Mouse (Mus musculus): ENCODE results near the gene Tmem238l.

Gene Tmem238l

GRCm38 (mm10) chr11:66975606-66976330 is 19.3 kb downstream of the Tmem238l start:
- no peak for DNase-seq (ENCODE audit: low spot score)

DNA sequence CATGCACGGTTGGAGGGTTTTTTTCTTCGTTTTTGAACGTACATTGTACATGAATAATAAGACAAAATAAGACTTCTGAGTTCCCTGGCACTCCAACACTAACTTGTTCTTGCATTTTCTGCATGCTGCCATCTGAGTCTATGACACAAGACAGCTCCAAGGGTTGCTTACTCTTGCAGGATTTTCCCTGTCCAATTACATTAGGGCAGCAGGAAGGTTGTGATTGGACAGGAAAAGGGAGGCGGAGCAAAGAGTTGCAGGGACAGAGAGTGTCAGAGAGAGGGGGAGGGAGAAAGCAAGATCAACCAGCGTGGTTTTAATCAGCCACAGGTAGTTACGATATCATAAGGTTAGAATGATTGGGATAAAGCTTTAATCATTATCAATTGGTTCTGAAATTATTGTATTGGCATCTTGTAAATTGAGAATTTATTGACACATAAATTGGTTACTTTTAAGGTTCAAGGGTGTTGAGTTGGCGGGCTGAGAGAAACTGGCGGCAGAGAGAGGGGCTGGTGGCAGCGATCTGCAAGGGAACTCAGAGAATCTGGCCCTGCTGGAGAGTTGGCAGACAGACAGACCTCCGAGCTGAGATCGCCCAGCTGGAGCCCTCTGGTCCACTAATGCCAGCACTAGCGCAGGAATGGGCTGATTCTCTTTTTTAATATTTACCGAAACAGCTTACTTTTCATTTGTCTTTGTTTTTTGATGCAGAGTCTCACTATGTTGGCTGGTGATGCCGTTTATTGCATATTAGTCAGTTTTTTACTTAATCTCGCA is 25.1 kb downstream of the Tmem238l start:
- DNase-seq (ENCODE audit: low spot score), result no peak

DNA sequence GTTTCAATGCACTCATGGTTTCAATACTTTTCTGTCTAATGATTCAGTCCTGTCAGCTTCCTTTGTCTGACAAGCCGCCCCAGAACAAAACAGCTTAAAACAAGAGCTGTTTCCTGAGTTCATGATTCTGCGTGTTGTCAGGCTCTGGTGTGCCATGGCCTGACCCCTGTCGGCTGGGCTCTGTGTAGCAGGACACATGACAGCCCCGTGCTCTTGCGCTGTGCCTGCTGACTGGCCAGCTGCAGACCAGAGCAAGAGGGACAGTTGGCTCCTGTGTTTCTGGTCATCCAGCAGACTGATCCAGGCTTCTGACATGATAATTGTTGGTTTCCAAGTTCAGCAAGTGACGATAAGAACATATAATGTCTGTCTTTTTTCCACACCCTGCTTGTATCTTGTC is 26.4 kb downstream of the Tmem238l start:
- no peak for DNase-seq (ENCODE audit: low spot score)

DNA sequence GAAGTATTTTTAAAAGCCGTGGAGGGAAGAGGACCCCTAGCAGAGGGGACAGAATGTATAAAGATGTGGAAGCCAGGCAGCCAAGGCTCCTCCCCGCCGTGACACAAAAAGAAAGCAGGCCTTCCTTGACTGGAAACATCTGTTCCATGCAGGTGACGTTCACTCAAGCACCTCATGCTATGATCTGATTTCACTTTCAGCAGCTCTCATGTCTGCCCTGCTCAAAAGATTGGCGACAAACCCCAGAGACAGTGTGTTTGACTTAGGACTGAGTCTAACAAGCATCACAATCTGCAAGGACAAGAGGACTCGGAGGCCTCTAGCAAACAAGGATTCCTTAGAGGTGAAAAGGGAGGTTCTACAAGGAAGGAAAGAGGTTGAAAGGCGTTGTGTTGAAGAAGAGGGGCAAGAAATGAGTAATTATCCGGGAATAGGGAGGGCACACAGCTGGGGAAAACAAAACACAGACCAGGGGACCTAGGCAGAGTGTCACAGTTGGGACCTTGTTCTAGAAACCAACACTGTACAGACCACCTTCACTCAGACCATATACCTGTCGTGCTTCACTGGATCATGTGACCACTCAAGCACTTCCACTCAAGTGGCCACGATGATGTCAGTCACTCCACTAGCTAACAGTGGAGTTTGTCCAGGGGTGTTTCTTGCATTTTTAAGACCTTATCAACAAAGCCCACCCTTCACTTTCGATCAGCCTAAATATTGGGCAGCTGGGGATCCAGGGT is 27.2 kb downstream of the Tmem238l start:
- DNase-seq (ENCODE audit: low spot score), result no peak

DNA sequence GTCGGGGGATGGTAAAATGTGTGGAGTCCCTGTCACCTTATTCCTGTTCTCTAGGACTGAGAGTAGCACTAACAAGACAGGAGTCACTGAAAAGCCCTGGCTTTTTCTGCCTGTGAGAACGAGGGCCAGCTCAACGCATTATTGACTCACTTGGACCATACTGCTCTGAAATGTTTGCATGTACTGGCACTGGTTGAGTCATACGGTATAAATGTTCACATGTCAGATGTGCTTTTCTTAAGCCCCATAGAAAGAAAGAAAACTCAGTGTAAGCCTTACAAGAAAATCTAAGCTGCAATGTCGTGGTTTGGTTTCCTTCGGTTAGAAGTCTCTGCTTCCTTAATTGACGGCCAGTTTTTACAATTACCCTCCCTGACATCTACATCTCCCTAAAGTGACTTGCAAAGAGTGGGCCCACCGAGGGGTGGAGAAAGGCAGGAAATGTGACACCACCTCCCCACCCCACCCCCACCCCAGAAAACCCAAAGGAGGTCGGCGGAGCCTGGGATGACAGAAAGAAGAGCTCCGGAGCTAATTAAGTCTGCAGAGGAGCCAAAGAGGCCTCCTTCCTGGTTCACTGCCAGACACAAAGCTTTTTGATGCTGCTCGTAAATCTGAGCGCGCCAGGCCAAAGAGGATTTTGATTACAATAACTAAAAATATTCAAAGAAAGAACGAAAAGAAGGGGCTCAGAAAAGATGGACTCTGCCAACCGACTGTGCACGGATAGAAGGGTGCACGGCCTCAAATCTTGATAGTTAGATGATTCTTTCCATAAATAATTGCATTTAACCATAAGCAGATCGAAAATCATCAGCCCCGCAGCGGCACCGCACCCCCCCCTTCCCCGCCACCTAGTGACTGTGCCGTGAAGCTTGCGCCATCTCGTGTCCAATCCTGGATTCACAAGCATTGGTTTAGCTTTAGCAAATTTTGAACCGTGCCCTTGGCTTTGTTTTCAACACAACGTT is 28.0 kb downstream of the Tmem238l start:
- peak; percentile 68 for DNase-seq (ENCODE audit: low spot score)

- no peak for DNase-seq (ENCODE audit: low spot score)
Measured at GRCm38 (mm10) chr11:66985136-66985702, 28.8 kb downstream of the Tmem238l start.

- DNase-seq (ENCODE audit: low spot score), result no peak
Measured at GRCm38 (mm10) chr11:66992150-66992549, 35.7 kb downstream of the Tmem238l start.

GRCm38 (mm10) chr11:66993674-66994073 is 37.2 kb downstream of the Tmem238l start:
- DNase-seq (ENCODE audit: low spot score), result no peak

- no peak for DNase-seq (ENCODE audit: low spot score)
Measured at GRCm38 (mm10) chr11:66996446-66996845, 40.0 kb downstream of the Tmem238l start.

DNA sequence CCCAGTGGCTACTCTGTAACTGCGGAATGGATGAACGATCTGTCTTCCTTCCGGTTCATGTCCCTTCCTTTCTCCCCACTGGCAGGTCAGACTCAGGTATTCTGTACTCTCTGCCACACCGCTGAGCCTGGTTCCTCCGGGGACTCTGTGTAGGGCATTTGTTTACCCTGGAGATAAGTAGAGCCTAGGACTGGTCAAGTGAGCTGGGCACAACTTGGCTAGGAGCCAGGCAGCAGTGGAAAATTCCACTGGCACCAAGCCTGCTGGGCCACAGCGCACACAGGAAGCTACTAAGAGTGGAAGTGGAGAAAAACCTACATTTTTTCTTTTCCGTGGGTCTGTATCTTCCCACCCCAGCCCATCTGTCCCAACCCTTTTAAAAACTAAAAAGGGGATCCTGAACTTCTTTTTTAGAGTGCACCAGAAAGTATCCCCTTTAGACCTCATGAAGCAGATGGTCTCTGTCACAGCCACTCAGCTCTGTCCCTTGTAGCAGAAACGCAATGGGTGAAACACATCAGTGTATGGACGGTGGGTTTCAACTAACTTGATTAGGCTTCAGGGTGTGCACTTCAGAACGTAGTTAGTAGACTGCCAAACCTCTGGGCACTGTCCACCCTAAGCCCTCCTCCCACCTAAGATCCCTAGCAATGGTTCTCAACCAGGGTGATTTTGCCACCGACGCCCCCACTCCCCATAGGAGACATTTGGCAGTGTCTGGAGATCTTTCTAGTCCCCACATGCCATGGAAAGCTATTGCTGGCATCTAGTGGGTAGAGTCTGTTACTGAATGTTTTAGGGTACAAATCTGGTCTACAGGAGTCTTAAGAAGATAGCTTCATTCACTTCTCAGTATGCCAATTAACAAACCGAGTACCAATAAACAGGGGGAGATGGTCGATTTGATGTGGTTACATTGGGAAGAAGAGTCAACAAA is 42.3 kb downstream of the Tmem238l start:
- no peak for DNase-seq (ENCODE audit: low spot score)

GRCm38 (mm10) chr11:67000671-67001070 is 44.2 kb downstream of the Tmem238l start:
- no peak for DNase-seq (ENCODE audit: low spot score)

DNA sequence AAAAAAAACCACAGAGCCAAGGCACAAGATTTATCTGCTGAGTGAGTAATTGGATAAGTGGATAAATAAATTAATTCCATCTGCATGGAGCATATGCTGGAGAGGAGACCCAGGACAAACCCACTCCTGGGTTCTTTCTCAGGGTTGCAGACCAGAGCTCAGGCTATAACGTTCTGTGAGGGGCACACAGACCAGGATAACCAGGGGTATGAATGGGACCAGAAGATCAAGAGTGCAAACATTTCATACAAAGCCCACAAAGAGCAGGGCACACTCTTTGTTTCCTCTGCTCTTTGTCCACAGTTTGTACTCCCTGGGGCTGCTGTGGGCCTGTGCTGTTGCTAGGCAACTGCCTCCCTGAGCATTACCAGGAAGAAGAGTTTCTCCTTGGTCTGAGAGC is 45.3 kb downstream of the Tmem238l start:
- DNase-seq (ENCODE audit: low spot score), result no peak

- no peak for DNase-seq (ENCODE audit: low spot score)
Measured at GRCm38 (mm10) chr11:67002911-67003310, 46.5 kb downstream of the Tmem238l start.

DNA sequence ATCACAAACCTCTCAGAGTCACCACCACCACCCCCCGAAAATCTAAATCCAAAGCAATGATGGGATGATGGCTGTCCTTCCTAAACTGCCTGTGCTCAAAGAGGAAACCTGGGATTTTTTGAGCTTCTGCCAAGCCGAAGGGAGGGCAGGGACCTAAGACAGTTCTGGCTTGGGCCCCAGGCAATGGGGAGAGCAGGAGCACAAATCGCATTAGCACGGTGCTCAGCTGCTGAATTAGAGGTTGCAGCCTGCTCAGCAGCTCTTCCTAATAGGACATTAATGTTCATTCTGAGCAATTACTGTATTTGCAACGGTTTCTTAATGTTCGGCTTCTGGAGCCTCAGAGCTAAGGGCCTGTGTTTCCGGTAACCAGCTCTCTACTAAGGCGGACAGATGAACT is 51.5 kb downstream of the Tmem238l start:
- DNase-seq (ENCODE audit: low spot score), result no peak

- no peak for DNase-seq (ENCODE audit: low spot score)
Measured at GRCm38 (mm10) chr11:67008528-67008927, 52.1 kb downstream of the Tmem238l start.

DNA sequence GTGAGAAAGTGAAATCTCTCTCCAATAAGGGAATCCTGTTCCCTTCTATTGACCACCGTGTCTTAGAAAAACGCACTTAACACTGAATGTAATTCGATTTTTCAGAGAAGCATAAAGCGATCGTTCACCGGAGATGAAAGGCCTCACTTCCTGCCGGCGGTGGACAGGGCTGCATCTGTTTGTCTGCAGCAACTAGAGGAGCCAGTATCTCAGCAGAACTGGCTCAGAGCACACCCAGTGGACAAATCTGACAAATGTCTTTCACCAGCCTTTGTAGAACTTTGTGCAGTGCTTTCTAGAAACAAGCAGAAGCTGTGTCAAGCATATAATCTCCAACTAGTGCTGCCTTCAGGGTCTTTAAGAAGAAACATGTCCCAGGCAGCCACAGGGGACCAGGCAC is 54.0 kb downstream of the Tmem238l start:
- no peak for DNase-seq (ENCODE audit: low spot score)

DNA sequence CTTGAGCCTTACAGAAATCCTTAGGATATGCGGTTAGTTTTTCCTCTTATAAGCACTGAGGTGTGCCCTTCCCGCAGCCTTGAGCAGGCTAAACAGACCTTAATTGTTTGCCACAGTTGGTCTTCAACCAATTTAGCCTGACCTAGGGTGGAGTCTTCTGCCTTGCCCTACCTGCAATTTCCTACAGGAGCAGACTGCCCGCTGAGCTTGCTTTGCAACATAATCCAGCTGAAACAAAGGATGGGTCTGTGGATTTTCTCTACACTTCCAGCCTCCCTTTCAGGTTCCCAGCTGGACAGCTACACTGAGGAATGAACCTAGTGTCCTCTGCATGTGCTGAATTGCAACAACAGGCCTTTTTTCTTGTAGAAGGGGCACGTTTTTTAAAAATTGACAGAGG is 55.2 kb downstream of the Tmem238l start:
- DNase-seq (ENCODE audit: low spot score), result no peak
